Mouse (Mus musculus) forebrain, embryonic 15.5 days (tissue): ENCODE measurements at regions not wholly inside any gene's neighbourhood (a gene's known extent, or its start where the extent isn't known, plus 50 kb on each side); places are given as distances from the start of the nearest gene placed in this dataset.

ENCODE experiments used
- ATAC-seq: fragments of 200-750 bp; cut with Nextera tagmentation; replicated peaks from 2 replicates; pipeline ENCODE4 v1.8.0; 2017; ENCODE audit warnings: mild to moderate bottlenecking, moderate TSS enrichment, moderate library complexity
- H3K27ac ChIP-seq: fragments of 300-500 bp; sonication (generic); replicated peaks from 2 replicates; pipeline ENCODE4 v1.5.1; 2015; ENCODE audit warnings: mild to moderate bottlenecking, inconsistent platforms
- H3K27me3 ChIP-seq: fragments of 300-500 bp; sonication (generic); 2 replicates; pipeline ENCODE4 v1.6.1; 2015; ENCODE audit warnings: inconsistent platforms
- H3K36me3 ChIP-seq: fragments of 300-500 bp; sonication (generic); 2 replicates; pipeline ENCODE4 v1.6.1; 2015; ENCODE audit warnings: mild to moderate bottlenecking, inconsistent platforms
- H3K4me1 ChIP-seq: fragments of 300-500 bp; sonication (generic); 2 replicates; pipeline ENCODE4 v1.6.1; 2015; ENCODE audit warnings: inconsistent platforms
- H3K4me2 ChIP-seq: fragments of 300-500 bp; sonication (generic); replicated peaks from 2 replicates; pipeline ENCODE4 v1.6.1; 2015; ENCODE audit warnings: mild to moderate bottlenecking, inconsistent platforms
- H3K4me3 ChIP-seq: fragments of 300-500 bp; sonication (generic); 2 replicates; pipeline ENCODE4 v1.5.1; 2015; ENCODE audit warnings: mild to moderate bottlenecking, inconsistent platforms
- H3K9ac ChIP-seq: fragments of 300-500 bp; sonication (generic); replicated peaks from 2 replicates; pipeline ENCODE4 v1.6.1; 2015; ENCODE audit warnings: mild to moderate bottlenecking, inconsistent platforms
- H3K9me3 ChIP-seq: fragments of 300-500 bp; sonication (generic); 2 replicates; pipeline ENCODE4 v1.6.1; 2016; ENCODE audit warnings: inconsistent platforms
- WGBS: fragments of 180-500 bp; shearing (Covaris S2); methylation state at CpG from one replicate; pipeline ENCODE4 v1.1.7; 2015; ENCODE audit warnings: mixed read lengths; 5-methylcytosine and 5-hydroxymethylcytosine counted together

GRCm38 (mm10) chr8:98955803-98956202, 460.5 kb downstream of the Cdh8 start:
- no peak for ATAC-seq
- Histone ChIP-seq H3K9ac (no peak overlapping the region), H3K36me3 (no peaks in the 10 kb centered on the region), H3K4me2 (no peak overlapping the region), H3K27ac (no peak overlapping the region), H3K4me3 (no peak overlapping the region), H3K27me3 (no peaks in the 10 kb centered on the region), H3K9me3 (no peaks in the 10 kb centered on the region), H3K4me1 (peaks cover 3% of the 10 kb centered on the region; the same call in 1 of the 2 replicates)
- 22% methylated on average over 4 of the region's 4 CpGs for WGBS

GRCm38 (mm10) chr8:98913159-98913777, 503.0 kb downstream of the Cdh8 start:
- Histone ChIP-seq H3K36me3 (no peaks in the 10 kb centered on the region), H3K9ac (no peak overlapping the region), H3K4me1 (0 out of 2 replicates have a peak, but pooled peaks cover 3% of the 10 kb centered on the region), H3K27ac (no peak overlapping the region), H3K4me3 (no peak overlapping the region), H3K4me2 (no peak overlapping the region), H3K9me3 (no peaks in the 10 kb centered on the region), H3K27me3 (no peaks in the 10 kb centered on the region)
- 38% methylated on average over 3 of the region's 3 CpGs for WGBS
- peak; percentile 51 for ATAC-seq

GRCm38 (mm10) chr8:98893331-98893730, 522.9 kb downstream of the Cdh8 start:
- 83% methylated on average over 4 of the region's 4 CpGs for WGBS
- Histone ChIP-seq H3K4me1 (no peaks in the 10 kb centered on the region), H3K9ac (no peak overlapping the region), H3K27ac (no peak overlapping the region), H3K36me3 (no peaks in the 10 kb centered on the region), H3K4me3 (no peak overlapping the region), H3K27me3 (no peaks in the 10 kb centered on the region), H3K4me2 (no peak overlapping the region), H3K9me3 (no peaks in the 10 kb centered on the region)
- no peak for ATAC-seq

GRCm38 (mm10) chr8:98861664-98862306, 554.5 kb downstream of the Cdh8 start:
- no peaks in the 10 kb centered on the region for H3K9me3 ChIP-seq
- WGBS: 39% methylated on average over 2 of the region's 2 CpGs
- peak; percentile 74 for ATAC-seq
- H3K4me3 ChIP-seq: no peak overlapping the region
- H3K9ac ChIP-seq: no peak overlapping the region
- H3K4me2 ChIP-seq: no peak overlapping the region
- peak overlapping the region; percentile 11; the same call in 1 of the 2 replicates for H3K27ac ChIP-seq
- H3K36me3 ChIP-seq: no peaks in the 10 kb centered on the region
- H3K4me1 ChIP-seq: peaks cover 5% of the 10 kb centered on the region
- no peaks in the 10 kb centered on the region for H3K27me3 ChIP-seq

GRCm38 (mm10) chr8:98861175-98861574, 555.1 kb downstream of the Cdh8 start:
- Histone ChIP-seq H3K36me3 (no peaks in the 10 kb centered on the region), H3K9me3 (no peaks in the 10 kb centered on the region), H3K27ac (0 out of 2 replicates have a peak overlapping the region, but pooled peaks have one; percentile 40), H3K27me3 (no peaks in the 10 kb centered on the region), H3K4me1 (peaks cover 5% of the 10 kb centered on the region), H3K9ac (no peak overlapping the region), H3K4me2 (no peak overlapping the region), H3K4me3 (no peak overlapping the region)
- no peak for ATAC-seq
- 54% methylated on average over 4 of the region's 4 CpGs for WGBS

GRCm38 (mm10) chr8:98860416-98860815, 555.9 kb downstream of the Cdh8 start:
- no peak overlapping the region for H3K4me3 ChIP-seq
- no peak overlapping the region for H3K27ac ChIP-seq
- no peaks in the 10 kb centered on the region for H3K27me3 ChIP-seq
- WGBS: 85% methylated on average over 5 of the region's 5 CpGs
- ATAC-seq: no peak
- peaks cover 5% of the 10 kb centered on the region for H3K4me1 ChIP-seq
- H3K4me2 ChIP-seq: no peak overlapping the region
- H3K36me3 ChIP-seq: no peaks in the 10 kb centered on the region
- H3K9ac ChIP-seq: no peak overlapping the region
- no peaks in the 10 kb centered on the region for H3K9me3 ChIP-seq

- Histone ChIP-seq H3K4me3 (no peak overlapping the region), H3K9ac (no peak overlapping the region), H3K9me3 (no peaks in the 10 kb centered on the region), H3K27me3 (no peaks in the 10 kb centered on the region), H3K4me2 (no peak overlapping the region), H3K4me1 (no peaks in the 10 kb centered on the region), H3K27ac (no peak overlapping the region), H3K36me3 (no peaks in the 10 kb centered on the region)
- ATAC-seq: no peak
- WGBS: 87% methylated on average over 5 of the region's 5 CpGs
These were observed 586.8 kb downstream of the Cdh8 start for GRCm38 (mm10) chr8:98829515-98829914.

GRCm38 (mm10) chr8:98829006-98829405, 587.3 kb downstream of the Cdh8 start:
- no peaks in the 10 kb centered on the region for H3K4me1 ChIP-seq

GRCm38 (mm10) chr8:98811922-98812321, 604.3 kb downstream of the Cdh8 start:
- H3K4me2 ChIP-seq: no peak overlapping the region
- no peaks in the 10 kb centered on the region for H3K27me3 ChIP-seq
- H3K9me3 ChIP-seq: no peaks in the 10 kb centered on the region
- 64% methylated on average over 3 of the region's 3 CpGs for WGBS
- no peak overlapping the region for H3K27ac ChIP-seq
- no peaks in the 10 kb centered on the region for H3K36me3 ChIP-seq
- ATAC-seq: no peak
- no peak overlapping the region for H3K4me3 ChIP-seq
- H3K9ac ChIP-seq: no peak overlapping the region
- no peaks in the 10 kb centered on the region for H3K4me1 ChIP-seq

More at GRCm38 (mm10) chr8:98829006-98829405, 587.3 kb downstream of the Cdh8 start:
- Histone ChIP-seq H3K4me3 (no peak overlapping the region), H3K27ac (no peak overlapping the region), H3K9me3 (no peaks in the 10 kb centered on the region), H3K36me3 (no peaks in the 10 kb centered on the region), H3K4me2 (no peak overlapping the region), H3K9ac (no peak overlapping the region), H3K27me3 (no peaks in the 10 kb centered on the region)
- WGBS: 54% methylated on average over 4 of the region's 4 CpGs
- no peak for ATAC-seq

- H3K9ac ChIP-seq: no peak overlapping the region
- no peaks in the 10 kb centered on the region for H3K4me1 ChIP-seq
- H3K27ac ChIP-seq: no peak overlapping the region
- ATAC-seq: peak; percentile 82
- no peaks in the 10 kb centered on the region for H3K36me3 ChIP-seq
- H3K4me2 ChIP-seq: no peak overlapping the region
- 55% methylated on average over 2 of the region's 2 CpGs for WGBS
- no peak overlapping the region for H3K4me3 ChIP-seq
- no peaks in the 10 kb centered on the region for H3K9me3 ChIP-seq
- H3K27me3 ChIP-seq: no peaks in the 10 kb centered on the region
These were observed 618.8 kb downstream of the Cdh8 start for GRCm38 (mm10) chr8:98797445-98797844.

GRCm38 (mm10) chr8:98767036-98767435, 649.2 kb downstream of the Cdh8 start:
- no peak overlapping the region for H3K4me3 ChIP-seq
- no peaks in the 10 kb centered on the region for H3K9me3 ChIP-seq
- no peak overlapping the region for H3K27ac ChIP-seq
- no peaks in the 10 kb centered on the region for H3K27me3 ChIP-seq
- H3K36me3 ChIP-seq: no peaks in the 10 kb centered on the region
- H3K4me2 ChIP-seq: no peak overlapping the region
- H3K9ac ChIP-seq: no peak overlapping the region
- H3K4me1 ChIP-seq: no peaks in the 10 kb centered on the region
- ATAC-seq: no peak

- Histone ChIP-seq H3K4me2 (no peak overlapping the region), H3K4me3 (no peak overlapping the region), H3K4me1 (no peaks in the 10 kb centered on the region; the same call in 1 of the 2 replicates), H3K9ac (no peak overlapping the region), H3K27ac (no peak overlapping the region), H3K27me3 (no peaks in the 10 kb centered on the region), H3K9me3 (no peaks in the 10 kb centered on the region), H3K36me3 (no peaks in the 10 kb centered on the region)
- no peak for ATAC-seq
These were observed 659.7 kb downstream of the Cdh8 start for GRCm38 (mm10) chr8:98756596-98756995.

- no peak overlapping the region for H3K4me3 ChIP-seq
- H3K9me3 ChIP-seq: no peaks in the 10 kb centered on the region
- no peaks in the 10 kb centered on the region for H3K27me3 ChIP-seq
- WGBS: 67% methylated on average over 2 of the region's 2 CpGs
- no peaks in the 10 kb centered on the region for H3K36me3 ChIP-seq
- no peak for ATAC-seq
- H3K9ac ChIP-seq: no peak overlapping the region
- no peak overlapping the region for H3K27ac ChIP-seq
- no peak overlapping the region for H3K4me2 ChIP-seq
- H3K4me1 ChIP-seq: no peaks in the 10 kb centered on the region; the same call in 1 of the 2 replicates
These were observed 660.5 kb downstream of the Cdh8 start for GRCm38 (mm10) chr8:98755795-98756194.
